Mouse (Mus musculus) hindbrain, embryonic 14.5 days (tissue): Measurements from ENCODE around the gene Dab1. TPM values are rescaled to one million over a fixed set of nuclear protein-coding genes. Genes with fewer than 3 reads are reported as not detected.

Experiments used
- ATAC-seq: fragments of 200-750 bp; cut with Nextera tagmentation; 2 replicates; pipeline ENCODE4 v1.8.0; 2017; ENCODE audit warnings: moderate number of reproducible peaks, mild to moderate bottlenecking, moderate TSS enrichment, moderate library complexity; ENCODE audit not compliant: low FRiP score
- DNase-seq: peaks from one replicate; pipeline ENCODE4 v3.0.0-alpha.2; 2015; ENCODE audit warnings: low spot score
- H3K27ac ChIP-seq: fragments of 300-500 bp; sonication (generic); 2 replicates; pipeline ENCODE4 v1.5.1; 2014; ENCODE audit warnings: mild to moderate bottlenecking, moderate library complexity
- H3K27me3 ChIP-seq: fragments of 300-500 bp; sonication (generic); 2 replicates; pipeline ENCODE4 v1.6.1; 2014; ENCODE audit warnings: mild to moderate bottlenecking, low read length, mixed read lengths; ENCODE audit not compliant: control insufficient read depth, insufficient read depth
- H3K36me3 ChIP-seq: fragments of 300-500 bp; sonication (generic); replicated peaks from 2 replicates; pipeline ENCODE4 v1.6.1; 2014; ENCODE audit not compliant: control insufficient read depth, insufficient read depth
- H3K4me1 ChIP-seq: fragments of 300-500 bp; sonication (generic); replicated peaks from 2 replicates; pipeline ENCODE4 v1.6.1; 2014; ENCODE audit warnings: antibody characterized with exemption, low read length, mixed read lengths; ENCODE audit not compliant: control insufficient read depth, insufficient read depth
- H3K4me2 ChIP-seq: fragments of 300-500 bp; sonication (generic); replicated peaks from 2 replicates; pipeline ENCODE4 v1.6.1; 2014; ENCODE audit warnings: mild to moderate bottlenecking, moderate library complexity
- H3K4me3 ChIP-seq: fragments of 300-500 bp; sonication (generic); replicated peaks from 2 replicates; pipeline ENCODE4 v1.5.1; 2014; ENCODE audit warnings: mild to moderate bottlenecking, low read length
- H3K9ac ChIP-seq: fragments of 300-500 bp; sonication (generic); 2 replicates; pipeline ENCODE4 v1.6.1; 2014
- H3K9me3 ChIP-seq: fragments of 300-500 bp; sonication (generic); 2 replicates; pipeline ENCODE4 v1.6.1; 2016; ENCODE audit warnings: low read length; ENCODE audit not compliant: control insufficient read depth
- WGBS: fragments of 180-500 bp; shearing (Covaris S2); extraction: QIAGEN DNeasy Blood & Tissue Kit; methylation state at CpG from one replicate; pipeline ENCODE4 v1.1.7; 2014; 5-methylcytosine and 5-hydroxymethylcytosine counted together
- polyA plus RNA-seq: library from polyadenylated mRNA; unstranded; fragments of >200 nt; fragmentation: Nextera tagmentation; extraction: Ambion mirVana; gene quantifications from 2 replicates; pipeline ENCODE4 v1.2.1, GENCODE M21; 2014

Dab1 gene
- polyA plus RNA-seq, 1 experiment from 2014 or later: 62.9 TPM

DNA sequence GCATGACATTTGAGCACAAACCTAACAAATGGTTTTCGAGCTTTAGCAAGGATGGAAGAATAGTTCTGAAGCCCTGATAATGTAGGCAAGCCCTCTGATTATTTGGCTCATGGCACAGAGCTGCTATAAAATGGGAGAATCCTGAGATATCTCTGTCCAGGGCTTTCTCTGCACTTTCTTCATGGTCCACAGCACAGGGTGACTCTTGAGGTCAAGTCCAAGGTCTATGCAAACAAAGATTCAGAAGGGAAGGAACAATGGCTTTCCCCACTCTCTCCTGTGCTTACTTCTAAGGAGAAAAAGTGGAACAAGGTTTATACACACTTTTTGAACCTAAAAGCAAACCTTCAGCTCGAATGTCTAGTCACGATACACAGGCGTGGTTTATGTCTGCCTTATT is 1061.3 kb downstream of the Dab1 start:
- Histone ChIP-seq H3K9ac (no peak overlapping the region), H3K4me3 (no peak overlapping the region), H3K4me1 (no peaks in the 10 kb centered on the region), H3K36me3 (no peaks in the 10 kb centered on the region), H3K27ac (no peak overlapping the region), H3K27me3 (no peaks in the 10 kb centered on the region), H3K4me2 (no peak overlapping the region), H3K9me3 (no peaks in the 10 kb centered on the region)
- ATAC-seq: no peak
- 89% methylated on average over 4 of the region's 4 CpGs for WGBS
- no peak for DNase-seq

DNA sequence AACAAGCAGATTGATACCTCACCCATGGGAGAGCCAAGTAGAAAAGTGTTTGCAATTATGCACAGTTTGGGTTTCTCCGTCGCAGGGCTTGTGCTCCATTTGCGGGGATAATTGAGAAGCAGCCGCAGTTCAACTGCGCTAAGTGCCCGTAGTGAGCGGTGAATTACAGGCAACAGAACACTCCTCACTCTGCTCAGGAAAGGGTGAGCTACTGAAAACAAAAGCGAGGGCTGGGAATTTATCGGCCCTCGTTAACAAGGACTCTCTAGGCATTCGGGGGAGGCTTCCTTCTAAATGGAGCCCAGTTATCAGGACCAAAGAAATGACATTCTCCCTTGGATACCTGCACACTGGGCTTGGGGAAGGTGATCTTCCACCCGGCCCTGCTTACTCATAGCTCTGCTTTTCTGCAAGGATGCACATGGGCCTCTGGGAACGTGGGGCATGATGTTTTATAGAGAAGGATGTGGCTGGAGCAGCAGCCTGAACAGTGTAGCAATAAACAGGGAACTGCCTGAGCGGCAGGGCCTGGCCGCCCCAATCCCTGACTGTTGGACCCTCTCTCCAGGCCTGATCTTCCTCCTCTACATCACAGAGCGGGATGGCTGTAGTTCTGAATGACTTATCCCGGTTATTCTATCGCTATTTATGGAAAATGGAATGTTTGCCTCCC is 1067.1 kb downstream of the Dab1 start:
- ATAC-seq (no peak), DNase-seq (no peak)
- Histone ChIP-seq H3K4me2 (no peak overlapping the region), H3K9ac (no peak overlapping the region), H3K27me3 (no peaks in the 10 kb centered on the region), H3K4me3 (no peak overlapping the region), H3K36me3 (no peaks in the 10 kb centered on the region), H3K9me3 (no peaks in the 10 kb centered on the region), H3K27ac (no peak overlapping the region), H3K4me1 (peaks cover 21% of the 10 kb centered on the region)
- WGBS: 54% methylated on average over 18 of the region's 18 CpGs

DNA sequence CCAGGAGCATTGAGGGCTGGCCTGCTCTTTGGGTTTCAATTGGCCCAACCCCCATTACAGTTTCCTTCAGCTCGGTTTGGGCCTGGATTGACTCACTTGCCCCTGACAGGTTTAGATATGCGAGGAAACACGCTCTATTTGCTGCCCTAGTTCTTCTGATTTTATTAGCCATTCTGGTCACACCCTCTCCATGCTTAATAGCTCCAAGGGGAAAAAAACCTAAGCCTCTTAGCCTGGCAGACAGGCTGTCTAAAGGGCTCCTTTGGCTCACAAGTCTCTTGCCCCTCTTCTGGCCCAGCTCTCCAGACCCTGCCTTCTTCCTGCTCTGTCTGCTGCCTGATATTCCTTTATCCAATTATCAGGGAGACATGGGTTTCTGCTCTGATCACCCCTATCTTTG is 1069.9 kb downstream of the Dab1 start:
- Histone ChIP-seq H3K27me3 (no peaks in the 10 kb centered on the region), H3K4me2 (no peak overlapping the region), H3K36me3 (no peaks in the 10 kb centered on the region), H3K4me3 (no peak overlapping the region), H3K9me3 (no peaks in the 10 kb centered on the region), H3K9ac (no peak overlapping the region), H3K4me1 (peaks cover 21% of the 10 kb centered on the region), H3K27ac (no peak overlapping the region)
- ATAC-seq: 0 out of 2 replicates have a peak, but pooled peaks have one; percentile 57
- DNase-seq: no peak
- 19% methylated on average over 3 of the region's 3 CpGs for WGBS

DNA sequence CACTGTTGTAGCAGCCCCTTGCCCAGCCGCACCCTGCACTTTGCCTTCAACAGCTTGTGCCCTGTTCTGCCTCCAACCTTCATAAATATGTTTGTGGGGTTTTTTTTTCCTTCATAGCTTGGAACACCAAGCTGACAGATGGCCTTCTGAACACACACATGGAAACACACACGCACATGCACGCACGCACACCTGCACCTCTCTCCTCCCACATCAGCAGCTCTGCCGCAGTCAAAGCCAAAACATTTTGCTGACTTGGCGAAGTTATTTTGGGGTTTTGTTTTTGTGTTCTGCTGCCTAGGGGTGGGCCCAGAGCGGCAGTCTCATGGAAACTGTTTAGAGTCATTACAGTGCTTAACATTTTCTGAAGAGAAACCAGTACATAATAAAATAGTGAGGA is 1071.9 kb downstream of the Dab1 start:
- no peak overlapping the region for H3K27ac ChIP-seq
- peaks cover 21% of the 10 kb centered on the region for H3K4me1 ChIP-seq
- 83% methylated on average over 7 of the region's 7 CpGs for WGBS
- no peaks in the 10 kb centered on the region for H3K36me3 ChIP-seq
- ATAC-seq (no peak), DNase-seq (no peak)
- H3K9ac ChIP-seq: no peak overlapping the region
- no peaks in the 10 kb centered on the region for H3K27me3 ChIP-seq
- H3K4me3 ChIP-seq: no peak overlapping the region
- no peaks in the 10 kb centered on the region for H3K9me3 ChIP-seq
- H3K4me2 ChIP-seq: no peak overlapping the region

DNA sequence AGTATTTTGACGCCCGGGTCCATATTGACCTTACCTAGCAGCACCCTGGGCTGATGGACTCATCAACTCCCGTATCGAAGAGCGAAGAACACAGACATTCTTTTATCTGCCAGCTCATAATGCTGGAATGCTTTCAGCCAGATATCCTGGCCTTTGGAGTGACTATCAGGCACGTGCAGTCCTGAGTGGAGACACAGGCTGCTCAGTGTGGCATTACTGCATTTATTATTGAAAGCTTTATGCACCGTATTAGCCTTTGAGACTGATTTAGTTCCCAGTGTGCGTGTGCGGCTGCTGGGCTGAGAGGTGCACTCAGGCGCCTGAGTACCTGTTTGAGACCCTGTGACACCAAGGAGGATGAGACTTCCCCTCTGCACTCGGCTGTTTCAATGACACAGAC is 1075.0 kb downstream of the Dab1 start:
- Histone ChIP-seq H3K36me3 (no peaks in the 10 kb centered on the region), H3K4me1 (peaks cover under 1% of the 10 kb centered on the region; the same call in 1 of the 2 replicates), H3K27me3 (no peaks in the 10 kb centered on the region), H3K9ac (no peak overlapping the region), H3K9me3 (no peaks in the 10 kb centered on the region), H3K4me3 (no peak overlapping the region), H3K27ac (no peak overlapping the region), H3K4me2 (no peak overlapping the region)
- no peak for ATAC-seq
- DNase-seq: no peak
- WGBS: 75% methylated on average over 11 of the region's 11 CpGs

DNA sequence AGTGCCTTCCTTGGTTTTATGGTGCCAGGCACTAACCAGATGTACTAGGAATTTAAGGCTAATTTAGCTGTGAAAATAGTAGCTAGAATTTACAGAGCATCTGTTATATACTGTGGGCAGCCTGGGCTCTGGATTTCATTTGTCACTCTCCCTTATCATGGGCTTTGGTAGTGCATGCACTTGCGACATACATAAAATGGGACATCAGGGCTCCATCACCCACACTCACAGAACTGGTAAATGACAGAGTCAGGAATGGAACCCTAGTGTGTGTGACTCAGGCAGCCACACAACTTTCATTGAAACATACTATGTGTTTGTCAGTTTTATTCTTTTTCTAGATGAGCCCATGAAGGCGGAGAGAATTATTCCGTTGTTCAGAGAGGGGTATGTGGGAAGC is 1077.4 kb downstream of the Dab1 start:
- H3K4me2 ChIP-seq: no peak overlapping the region
- H3K27me3 ChIP-seq: no peaks in the 10 kb centered on the region
- 93% methylated on average over 3 of the region's 3 CpGs for WGBS
- H3K4me1 ChIP-seq: no peaks in the 10 kb centered on the region
- ATAC-seq: no peak
- no peak overlapping the region for H3K9ac ChIP-seq
- no peaks in the 10 kb centered on the region for H3K9me3 ChIP-seq
- H3K27ac ChIP-seq: no peak overlapping the region
- no peak overlapping the region for H3K4me3 ChIP-seq
- no peak for DNase-seq
- H3K36me3 ChIP-seq: no peaks in the 10 kb centered on the region

DNA sequence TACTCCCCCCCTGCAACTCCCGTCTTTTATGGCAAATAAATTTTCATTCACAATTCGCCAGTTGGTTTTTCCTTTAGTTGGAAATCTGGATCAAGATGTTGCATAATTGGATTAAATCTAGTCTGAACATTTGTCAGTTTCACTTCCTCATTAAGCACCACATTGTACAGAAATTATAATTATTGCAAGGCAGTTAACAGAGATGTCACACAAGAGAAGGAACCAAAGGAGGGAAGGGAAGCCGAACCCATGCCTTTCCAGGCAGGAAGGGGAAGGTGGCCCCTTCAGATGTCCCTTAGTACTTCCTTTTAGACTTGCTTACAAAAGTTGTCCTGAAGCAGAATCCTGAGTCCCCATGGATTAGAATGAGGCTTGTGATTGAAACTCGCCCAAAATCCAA is 1078.5 kb downstream of the Dab1 start:
- no peak overlapping the region for H3K4me3 ChIP-seq
- no peak overlapping the region for H3K9ac ChIP-seq
- H3K36me3 ChIP-seq: no peaks in the 10 kb centered on the region
- no peaks in the 10 kb centered on the region; the same call in 1 of the 2 replicates for H3K4me1 ChIP-seq
- H3K9me3 ChIP-seq: no peaks in the 10 kb centered on the region
- H3K4me2 ChIP-seq: no peak overlapping the region
- H3K27ac ChIP-seq: no peak overlapping the region
- 82% methylated on average over 4 of the region's 4 CpGs for WGBS
- DNase-seq: no peak
- no peak for ATAC-seq
- H3K27me3 ChIP-seq: no peaks in the 10 kb centered on the region

DNA sequence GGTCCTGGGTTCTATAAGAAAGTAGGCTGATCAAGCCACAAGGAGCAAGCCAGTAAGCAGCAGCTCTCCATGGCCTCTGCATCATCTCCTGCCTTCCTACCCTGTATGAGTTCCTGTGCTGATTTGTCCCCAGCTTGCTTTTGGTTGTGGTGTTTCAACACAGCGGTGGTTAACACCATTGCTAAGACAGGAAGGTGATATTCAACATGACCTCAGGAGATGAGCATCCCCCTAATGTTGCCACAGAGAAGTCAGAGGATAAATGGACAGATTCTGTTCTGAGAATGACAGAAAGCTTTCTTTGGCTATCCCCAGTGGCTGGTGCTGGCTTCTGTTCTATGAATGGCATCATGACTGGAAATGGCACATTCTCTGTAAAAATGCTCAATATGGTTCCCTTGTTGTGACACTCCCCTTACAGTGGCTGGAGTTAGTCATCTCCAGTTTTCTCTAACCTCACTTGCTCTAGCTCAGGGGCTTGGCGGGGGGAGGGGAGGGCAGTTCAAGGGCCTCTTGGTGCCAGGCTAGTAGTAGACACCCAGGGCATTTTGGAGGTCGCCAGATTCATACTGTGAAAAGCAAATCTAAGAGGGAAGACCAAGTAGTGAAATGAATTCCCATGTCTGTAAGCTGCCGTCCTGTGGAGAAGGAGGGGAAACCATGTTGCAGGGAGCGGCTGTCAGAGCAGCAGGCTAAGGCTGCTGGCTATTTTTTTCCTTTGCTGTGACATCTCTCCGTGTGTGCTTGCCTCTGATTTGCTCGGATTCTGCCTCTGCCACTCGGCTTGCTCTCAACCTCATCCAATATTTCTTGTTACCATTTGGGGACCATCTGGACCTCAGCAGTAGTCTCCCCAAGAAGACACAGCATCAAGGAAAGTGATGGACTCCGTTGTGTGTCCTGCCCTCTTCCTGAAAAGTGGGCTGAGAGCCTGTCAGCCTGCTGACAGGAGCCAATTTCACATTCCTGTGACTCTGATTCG is 1086.8 kb downstream of the Dab1 start:
- H3K36me3 ChIP-seq: no peaks in the 10 kb centered on the region
- no peak overlapping the region for H3K27ac ChIP-seq
- H3K4me2 ChIP-seq: no peak overlapping the region
- no peaks in the 10 kb centered on the region for H3K9me3 ChIP-seq
- no peaks in the 10 kb centered on the region; the same call in 1 of the 2 replicates for H3K4me1 ChIP-seq
- ATAC-seq: no peak
- H3K27me3 ChIP-seq: no peaks in the 10 kb centered on the region
- no peak for DNase-seq
- H3K4me3 ChIP-seq: no peak overlapping the region
- no peak overlapping the region for H3K9ac ChIP-seq
- 58% methylated on average over 10 of the region's 10 CpGs for WGBS

DNA sequence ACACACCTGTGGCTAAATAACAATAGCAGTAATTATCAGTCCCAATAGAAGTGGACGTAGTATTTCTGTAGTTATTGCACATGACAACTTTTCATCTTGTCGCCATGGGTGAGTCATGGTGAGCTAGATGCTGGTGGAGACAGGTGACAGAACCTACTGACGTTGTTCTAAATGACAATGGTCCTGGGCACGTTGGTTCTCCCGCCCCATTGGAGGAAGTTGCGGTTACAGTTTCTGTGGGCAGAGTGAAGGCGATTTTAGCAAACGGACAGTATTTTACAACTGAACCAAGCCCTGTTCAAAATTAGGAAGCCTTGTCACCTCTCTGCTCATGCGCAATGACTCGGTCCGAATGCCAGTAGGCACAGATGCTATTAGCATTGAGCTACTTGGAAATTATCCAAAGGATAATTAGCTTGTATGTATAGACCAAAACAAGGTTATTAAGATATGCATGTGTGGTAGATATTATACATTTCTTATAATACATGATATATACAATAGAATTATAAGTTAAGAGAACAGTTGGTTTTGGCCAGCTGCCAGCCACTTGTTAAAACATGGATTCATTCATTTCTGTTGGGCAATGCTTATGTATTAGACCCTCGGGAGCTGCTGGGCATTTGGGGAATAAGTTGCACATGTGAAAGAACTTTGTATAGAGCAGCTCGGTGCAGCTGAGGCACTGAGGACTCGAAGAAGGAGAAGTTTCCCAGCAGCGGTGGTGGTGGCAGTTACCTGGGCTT is 1093.4 kb downstream of the Dab1 start:
- 74% methylated on average over 15 of the region's 15 CpGs for WGBS
- no peak overlapping the region for H3K9ac ChIP-seq

More for the DNA sequence above, 1093.4 kb downstream of the Dab1 start:
- ATAC-seq (no peak), DNase-seq (no peak)
- Histone ChIP-seq H3K4me2 (no peak overlapping the region), H3K27ac (no peak overlapping the region), H3K4me3 (no peak overlapping the region), H3K9me3 (no peaks in the 10 kb centered on the region), H3K27me3 (no peaks in the 10 kb centered on the region), H3K36me3 (no peaks in the 10 kb centered on the region), H3K4me1 (peaks cover 5% of the 10 kb centered on the region; the same call in 1 of the 2 replicates)
